Mouse (Mus musculus) liver, embryonic 15.5 days (tissue): ENCODE results near the gene 1700029H14Rik. TPM values are rescaled to one million over a fixed set of nuclear protein-coding genes. Genes with fewer than 3 reads are reported as not detected.

Experiments used
- ATAC-seq: fragments of 200-750 bp; cut with Nextera tagmentation; 2 replicates; pipeline ENCODE4 v1.8.0; 2017; ENCODE audit warnings: moderate number of reproducible peaks, mild to moderate bottlenecking, moderate library complexity; ENCODE audit not compliant: insufficient read depth
- H3K27ac ChIP-seq: fragments of 300-500 bp; sonication (generic); replicated peaks from 2 replicates; pipeline ENCODE4 v1.5.1; 2015; ENCODE audit warnings: mild to moderate bottlenecking, inconsistent platforms
- H3K27me3 ChIP-seq: fragments of 300-500 bp; sonication (generic); 2 replicates; pipeline ENCODE4 v1.6.1; 2015; ENCODE audit warnings: mild to moderate bottlenecking, inconsistent platforms
- H3K36me3 ChIP-seq: fragments of 300-500 bp; sonication (generic); replicated peaks from 2 replicates; pipeline ENCODE4 v1.6.1; 2015; ENCODE audit warnings: moderate library complexity, mild to moderate bottlenecking, inconsistent platforms
- H3K4me1 ChIP-seq: fragments of 300-500 bp; sonication (generic); replicated peaks from 2 replicates; pipeline ENCODE4 v1.6.1; 2015; ENCODE audit warnings: inconsistent platforms
- H3K4me2 ChIP-seq: fragments of 300-500 bp; sonication (generic); 2 replicates; pipeline ENCODE4 v1.6.1; 2015; ENCODE audit warnings: moderate library complexity, mild to moderate bottlenecking, inconsistent platforms
- H3K4me3 ChIP-seq: fragments of 300-500 bp; sonication (generic); replicated peaks from 2 replicates; pipeline ENCODE4 v1.5.1; 2015; ENCODE audit warnings: mild to moderate bottlenecking, inconsistent platforms
- H3K9ac ChIP-seq: fragments of 300-500 bp; sonication (generic); 2 replicates; pipeline ENCODE4 v1.6.1; 2015; ENCODE audit warnings: moderate library complexity, mild to moderate bottlenecking, inconsistent platforms
- H3K9me3 ChIP-seq: fragments of 300-500 bp; sonication (generic); replicated peaks from 2 replicates; pipeline ENCODE4 v1.6.1; 2016; ENCODE audit warnings: inconsistent platforms
- WGBS: fragments of 180-500 bp; shearing (Covaris S2); methylation state at CpG from one replicate; pipeline ENCODE4 v1.1.7; 2015; ENCODE audit warnings: mixed read lengths; ENCODE audit not compliant: insufficient replicate concordance; 5-methylcytosine and 5-hydroxymethylcytosine counted together
- polyA plus RNA-seq: library from polyadenylated mRNA; unstranded; fragments of >200 nt; fragmentation: Nextera tagmentation; extraction: Ambion mirVana; gene quantifications from 2 replicates; pipeline ENCODE4 v1.2.1, GENCODE M21; 2015

The 1700029H14Rik gene
- polyA plus RNA-seq, 1 experiment from 2014 or later, result not detected

DNA sequence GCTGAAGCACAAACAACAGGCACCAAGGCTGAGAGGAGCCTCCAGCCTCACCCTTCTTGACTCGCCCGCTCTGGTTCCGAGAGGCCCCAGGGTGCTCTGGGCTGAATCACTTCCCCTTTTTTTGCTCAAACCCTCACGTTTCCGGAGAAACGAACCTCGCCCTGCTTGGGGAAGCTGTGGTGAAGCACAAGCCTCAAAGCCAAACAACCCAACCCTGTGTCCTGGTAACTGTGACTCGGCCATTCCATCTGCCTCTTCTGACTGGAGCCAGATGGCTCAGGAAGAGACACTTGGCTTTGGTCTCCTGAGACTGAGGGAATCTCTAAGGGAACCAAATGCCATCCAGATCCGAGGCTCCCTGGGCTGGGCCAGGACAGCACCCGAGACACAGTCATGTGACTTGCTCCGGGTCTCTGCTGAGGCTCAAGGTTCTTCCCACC, 32.6 kb upstream of the 1700029H14Rik start:
- peaks cover 13% of the 10 kb centered on the region for H3K4me1 ChIP-seq
- H3K27me3 ChIP-seq, result no peaks in the 10 kb centered on the region
- H3K27ac ChIP-seq, result peak overlapping the region; percentile 34; the same call in 1 of the 2 replicates
- 25% methylated on average over 11 of the region's 11 CpGs for WGBS
- no peak overlapping the region for H3K9ac ChIP-seq
- no peak overlapping the region for H3K4me3 ChIP-seq
- H3K4me2 ChIP-seq, result no peak overlapping the region
- no peaks in the 10 kb centered on the region for H3K9me3 ChIP-seq
- 0 out of 2 replicates have a peak, but pooled peaks cover 6% of the 10 kb centered on the region for H3K36me3 ChIP-seq
- peak; percentile 70; the same call in 1 of the 2 replicates for ATAC-seq

DNA sequence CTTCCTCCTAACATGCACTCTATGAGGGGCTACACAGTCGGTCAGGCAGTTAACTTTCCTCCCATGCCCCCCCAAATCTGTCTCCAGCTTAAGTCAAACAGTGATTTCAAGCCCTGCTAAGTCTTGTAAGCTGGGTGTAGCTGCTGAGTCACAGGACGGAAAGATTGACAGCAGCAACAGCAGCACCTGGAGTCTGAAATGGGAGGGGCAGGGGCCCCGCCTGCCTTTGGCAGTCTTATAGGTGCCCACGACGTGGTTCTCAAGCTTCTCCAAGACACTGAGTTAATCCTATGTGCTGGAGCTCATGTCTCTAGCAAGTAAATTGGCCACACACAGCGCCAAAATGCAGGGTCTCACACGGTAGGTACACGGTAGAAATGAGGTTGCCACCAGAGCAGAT, 31.1 kb upstream of the 1700029H14Rik start:
- Histone ChIP-seq H3K27ac (no peak overlapping the region), H3K4me3 (no peak overlapping the region), H3K4me1 (peaks cover 19% of the 10 kb centered on the region), H3K4me2 (no peak overlapping the region), H3K9me3 (no peaks in the 10 kb centered on the region), H3K36me3 (0 out of 2 replicates have a peak, but pooled peaks cover 6% of the 10 kb centered on the region), H3K27me3 (no peaks in the 10 kb centered on the region), H3K9ac (no peak overlapping the region)
- 48% methylated on average over 8 of the region's 8 CpGs for WGBS
- ATAC-seq, result no peak

DNA sequence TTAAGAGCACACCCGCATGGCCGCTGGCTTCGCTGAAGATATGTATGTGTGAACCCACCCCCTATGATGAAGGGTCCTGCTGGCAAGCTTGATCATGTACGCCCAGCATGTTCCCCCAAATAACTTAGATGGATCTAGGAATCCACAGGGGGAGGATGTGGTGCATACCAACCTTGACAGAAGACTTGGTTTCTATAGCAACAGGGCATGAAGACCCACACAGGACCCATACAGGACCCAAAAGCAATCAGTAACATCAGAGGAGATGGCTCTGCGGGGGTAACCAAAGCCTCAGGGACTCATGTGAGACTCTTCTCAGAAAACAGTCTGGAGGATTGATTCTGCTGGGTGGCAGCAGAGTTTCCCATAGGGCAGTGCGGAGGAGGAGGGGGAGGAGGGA, 29.0 kb upstream of the 1700029H14Rik start:
- no peak overlapping the region for H3K9ac ChIP-seq
- H3K36me3 ChIP-seq, result 0 out of 2 replicates have a peak, but pooled peaks cover 3% of the 10 kb centered on the region
- H3K9me3 ChIP-seq, result no peaks in the 10 kb centered on the region
- 78% methylated on average over 6 of the region's 6 CpGs for WGBS
- no peak overlapping the region for H3K4me3 ChIP-seq
- ATAC-seq, result no peak
- H3K4me1 ChIP-seq, result peaks cover 19% of the 10 kb centered on the region
- no peak overlapping the region for H3K4me2 ChIP-seq
- H3K27me3 ChIP-seq, result no peaks in the 10 kb centered on the region
- no peak overlapping the region for H3K27ac ChIP-seq

DNA sequence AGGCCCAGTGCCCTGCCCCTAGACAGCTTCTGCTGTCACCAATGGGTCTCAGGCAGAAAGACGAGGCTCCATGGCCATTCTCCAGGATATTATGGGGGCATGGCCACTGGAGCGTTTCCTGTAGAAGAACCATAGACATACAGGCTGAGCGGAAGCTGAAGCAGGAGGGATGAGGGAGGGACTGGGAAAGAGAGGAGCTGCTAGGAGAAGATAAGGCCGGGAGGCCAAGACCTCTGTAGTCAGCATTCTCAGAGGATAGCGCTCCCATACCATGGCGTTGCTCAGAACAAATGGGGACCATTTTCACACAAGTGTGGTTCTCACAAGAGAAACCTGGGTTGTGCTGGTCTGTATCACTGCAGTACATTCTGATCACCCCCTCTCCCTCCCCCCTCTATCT, 26.8 kb upstream of the 1700029H14Rik start:
- Histone ChIP-seq H3K4me1 (peaks cover 15% of the 10 kb centered on the region), H3K27ac (no peak overlapping the region), H3K4me3 (no peak overlapping the region), H3K27me3 (no peaks in the 10 kb centered on the region), H3K36me3 (peaks cover 17% of the 10 kb centered on the region; the same call in 1 of the 2 replicates), H3K9me3 (no peaks in the 10 kb centered on the region), H3K9ac (no peak overlapping the region), H3K4me2 (no peak overlapping the region)
- 44% methylated on average over 6 of the region's 6 CpGs for WGBS
- peak; percentile 64 for ATAC-seq

DNA sequence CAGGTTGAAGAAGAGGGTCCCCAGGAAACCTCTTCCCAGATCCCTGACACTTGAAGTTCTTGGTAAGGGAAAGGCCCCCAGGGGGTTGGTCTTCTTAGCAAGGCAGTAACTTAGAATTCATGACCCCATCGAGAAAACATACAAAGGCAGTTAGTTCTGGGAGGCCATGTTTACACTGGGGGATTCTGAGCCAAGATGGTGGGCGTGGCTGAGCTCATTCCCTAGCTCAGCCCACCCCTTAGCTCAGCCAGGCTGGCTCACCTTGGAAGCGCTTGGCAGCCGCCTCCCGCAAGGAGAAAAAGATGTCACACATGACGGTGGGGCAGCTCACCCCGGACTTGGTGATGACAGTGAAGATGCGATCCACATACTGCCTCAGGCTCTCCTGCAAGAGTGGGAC, 22.4 kb upstream of the 1700029H14Rik start:
- ATAC-seq, result no peak
- H3K36me3 ChIP-seq, result peaks cover 46% of the 10 kb centered on the region
- 75% methylated on average over 8 of the region's 8 CpGs for WGBS

DNA sequence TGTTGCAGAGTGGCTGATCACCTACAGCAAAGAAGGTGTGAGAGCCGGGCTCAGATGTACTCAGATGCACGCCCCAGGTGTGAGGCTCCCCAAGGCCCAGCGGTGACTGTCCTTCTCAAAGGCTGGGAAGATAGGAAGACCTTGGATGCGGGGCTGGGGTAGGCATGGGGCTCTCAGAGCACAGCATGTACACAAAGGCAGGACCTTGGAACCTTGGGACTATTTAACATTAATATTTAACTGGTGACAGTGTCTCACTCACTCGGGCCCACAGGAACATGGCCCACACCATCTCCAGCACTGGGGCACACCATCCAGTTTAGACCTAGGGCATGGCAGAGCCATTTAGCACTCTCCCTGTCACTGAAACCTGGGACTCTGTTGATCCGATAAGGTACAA, 15.6 kb upstream of the 1700029H14Rik start:
- WGBS, result 67% methylated on average over 6 of the region's 6 CpGs
- Histone ChIP-seq H3K9ac (no peak overlapping the region), H3K4me2 (no peak overlapping the region; the same call in 1 of the 2 replicates), H3K4me1 (0 out of 2 replicates have a peak, but pooled peaks cover 3% of the 10 kb centered on the region), H3K4me3 (no peak overlapping the region), H3K27ac (no peak overlapping the region), H3K36me3 (peaks cover 37% of the 10 kb centered on the region), H3K27me3 (no peaks in the 10 kb centered on the region), H3K9me3 (0 out of 2 replicates have a peak, but pooled peaks cover 4% of the 10 kb centered on the region)
- ATAC-seq, result peak; percentile 58

More for the DNA sequence above, 22.4 kb upstream of the 1700029H14Rik start:
- no peak overlapping the region for H3K4me3 ChIP-seq
- H3K4me2 ChIP-seq, result no peak overlapping the region
- no peak overlapping the region for H3K27ac ChIP-seq
- 0 out of 2 replicates have a peak, but pooled peaks cover 4% of the 10 kb centered on the region for H3K9me3 ChIP-seq
- no peaks in the 10 kb centered on the region for H3K27me3 ChIP-seq
- peaks cover 10% of the 10 kb centered on the region for H3K4me1 ChIP-seq
- H3K9ac ChIP-seq, result no peak overlapping the region

DNA sequence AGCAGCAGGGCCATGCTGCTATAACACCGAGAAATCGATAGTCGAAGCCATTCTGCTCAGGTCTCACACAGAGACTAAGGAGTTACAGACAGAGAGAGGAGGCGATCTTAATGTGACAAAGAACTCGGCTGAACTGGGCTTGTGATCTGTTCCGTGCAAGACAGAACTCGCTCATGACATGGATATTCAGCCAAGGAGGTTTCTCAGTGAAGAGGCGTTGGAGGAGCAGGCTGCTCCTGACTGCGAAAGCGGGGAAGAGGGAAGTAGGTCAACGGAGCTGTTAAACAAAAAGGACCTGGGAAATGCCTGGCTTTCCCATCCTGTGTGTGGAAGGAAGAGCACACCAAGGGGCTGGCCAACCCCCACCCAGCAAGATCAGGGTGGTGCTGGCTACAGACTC, 9.7 kb upstream of the 1700029H14Rik start:
- 0 out of 2 replicates have a peak, but pooled peaks cover 11% of the 10 kb centered on the region for H3K36me3 ChIP-seq
- no peak for ATAC-seq
- H3K9ac ChIP-seq, result no peak overlapping the region
- 78% methylated on average over 11 of the region's 11 CpGs for WGBS
- no peak overlapping the region for H3K4me2 ChIP-seq
- H3K4me3 ChIP-seq, result no peak overlapping the region
- no peak overlapping the region for H3K27ac ChIP-seq
- no peaks in the 10 kb centered on the region for H3K9me3 ChIP-seq
- no peaks in the 10 kb centered on the region for H3K4me1 ChIP-seq
- no peaks in the 10 kb centered on the region for H3K27me3 ChIP-seq

DNA sequence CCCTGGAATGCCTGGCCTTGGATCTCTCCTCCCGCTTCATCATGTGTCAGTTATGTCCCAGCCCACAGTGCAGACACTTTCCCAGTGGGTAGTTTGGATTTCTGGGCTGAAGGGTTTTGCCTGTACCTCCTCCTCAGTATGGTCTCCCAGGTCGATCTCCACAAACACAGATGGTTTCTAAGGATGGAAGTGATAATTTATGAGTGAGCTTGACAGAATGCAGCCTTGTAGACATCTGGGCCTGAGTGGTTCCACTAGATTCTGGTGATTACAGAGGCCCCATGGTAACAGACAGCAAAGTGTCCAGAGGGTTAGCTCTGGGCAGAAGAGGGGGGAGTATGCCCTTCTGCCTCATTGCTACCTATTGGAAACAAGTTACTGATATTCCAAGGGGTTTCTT, 4.7 kb downstream of the 1700029H14Rik start:
- no peak for ATAC-seq
- no peak overlapping the region for H3K4me2 ChIP-seq
- H3K9me3 ChIP-seq, result no peaks in the 10 kb centered on the region
- 50% methylated on average over 2 of the region's 2 CpGs for WGBS
- H3K27ac ChIP-seq, result no peak overlapping the region
- no peak overlapping the region for H3K9ac ChIP-seq
- H3K4me3 ChIP-seq, result no peak overlapping the region
- H3K4me1 ChIP-seq, result no peaks in the 10 kb centered on the region
- H3K27me3 ChIP-seq, result no peaks in the 10 kb centered on the region
- no peaks in the 10 kb centered on the region for H3K36me3 ChIP-seq

DNA sequence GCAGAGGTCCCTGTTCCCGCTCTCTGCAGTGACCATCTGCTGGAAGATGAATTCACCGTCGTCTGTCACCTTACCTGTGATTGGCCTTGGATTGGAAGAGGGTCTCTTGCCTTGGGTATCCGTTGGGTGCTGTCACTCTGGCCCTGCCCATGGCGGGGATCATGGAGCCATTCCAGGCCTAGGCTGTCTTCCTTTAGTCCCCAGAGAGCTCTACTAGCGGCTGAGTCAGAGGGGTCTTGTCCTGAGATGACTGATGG, 10.8 kb downstream of the 1700029H14Rik start:
- no peaks in the 10 kb centered on the region for H3K9me3 ChIP-seq
- no peak for ATAC-seq
- 74% methylated on average over 6 of the region's 6 CpGs for WGBS
- H3K4me3 ChIP-seq, result no peak overlapping the region
- no peaks in the 10 kb centered on the region for H3K36me3 ChIP-seq
- no peaks in the 10 kb centered on the region for H3K27me3 ChIP-seq
- H3K4me1 ChIP-seq, result 0 out of 2 replicates have a peak, but pooled peaks cover 3% of the 10 kb centered on the region
- no peak overlapping the region for H3K27ac ChIP-seq
- H3K9ac ChIP-seq, result no peak overlapping the region
- no peak overlapping the region for H3K4me2 ChIP-seq

DNA sequence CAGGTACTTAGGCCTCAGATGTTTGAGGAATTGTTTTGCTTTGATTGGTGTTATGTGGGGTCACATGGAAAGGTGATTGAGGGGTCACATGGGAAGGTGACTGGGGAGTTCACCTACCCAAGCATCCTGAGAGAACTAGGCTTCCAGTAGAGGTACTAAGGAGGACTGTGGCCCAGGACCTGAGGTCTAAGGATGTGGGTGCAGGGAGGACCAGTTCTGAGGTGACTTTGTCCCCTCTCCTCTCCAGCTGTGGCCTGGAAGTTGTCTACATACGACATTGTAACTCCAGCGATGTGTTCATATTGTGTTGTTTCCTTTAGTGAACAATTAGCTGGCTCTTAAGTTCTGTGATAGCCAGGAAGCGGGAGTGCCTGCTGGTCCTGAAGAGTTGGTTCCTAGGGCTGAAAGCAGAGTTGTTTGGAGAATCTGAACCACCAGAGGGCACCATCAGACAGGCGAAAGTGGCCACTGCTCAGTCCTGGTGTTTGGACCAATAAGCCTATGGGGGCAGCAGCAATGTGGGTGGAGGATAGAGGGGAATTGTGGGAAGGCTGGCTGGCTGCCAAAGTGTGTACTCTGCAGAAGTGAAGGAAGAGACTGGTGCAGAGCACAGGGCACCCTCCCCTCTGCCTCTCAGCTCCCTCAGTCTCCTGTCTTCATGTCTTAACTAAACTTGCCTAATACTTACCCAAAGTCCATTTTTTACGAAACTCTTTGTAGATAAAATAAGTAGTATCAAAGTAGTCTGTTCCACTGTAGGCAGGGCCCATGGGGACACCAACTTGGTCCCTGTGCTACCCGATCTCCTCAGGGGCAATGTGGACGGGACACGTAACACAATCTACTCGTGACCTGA, 11.3 kb downstream of the 1700029H14Rik start:
- peak; percentile 74 for ATAC-seq
- no peak overlapping the region for H3K4me3 ChIP-seq
- no peak overlapping the region for H3K4me2 ChIP-seq
- H3K9ac ChIP-seq, result no peak overlapping the region
- no peaks in the 10 kb centered on the region for H3K27me3 ChIP-seq
- H3K4me1 ChIP-seq, result 0 out of 2 replicates have a peak, but pooled peaks cover 3% of the 10 kb centered on the region
- no peak overlapping the region for H3K27ac ChIP-seq
- H3K9me3 ChIP-seq, result no peaks in the 10 kb centered on the region
- WGBS, result 42% methylated on average over 9 of the region's 9 CpGs
- H3K36me3 ChIP-seq, result no peaks in the 10 kb centered on the region

DNA sequence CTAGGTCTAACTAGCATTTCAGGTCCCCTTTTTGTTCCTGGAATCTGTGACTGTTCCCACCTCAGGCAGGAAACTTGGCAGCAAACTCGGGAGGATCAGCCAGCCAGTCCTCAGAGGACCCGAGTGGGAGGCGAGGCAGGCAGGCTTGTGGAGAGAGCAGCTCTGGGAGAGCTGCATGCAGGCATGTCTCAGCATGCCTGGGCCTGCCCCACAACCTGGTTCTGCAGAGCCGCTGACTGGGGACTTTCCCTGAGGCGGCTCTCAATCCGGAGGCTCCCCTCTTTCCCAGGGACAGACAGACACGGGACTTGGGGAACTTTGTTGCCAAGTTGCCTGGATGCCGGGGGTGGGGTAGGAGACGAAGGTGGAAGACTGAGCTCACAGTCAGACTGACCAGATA, 13.4 kb downstream of the 1700029H14Rik start:
- 0 out of 2 replicates have a peak, but pooled peaks cover 3% of the 10 kb centered on the region for H3K4me1 ChIP-seq
- WGBS, result 42% methylated on average over 9 of the region's 9 CpGs
- H3K4me2 ChIP-seq, result no peak overlapping the region
- no peak overlapping the region for H3K27ac ChIP-seq
- no peak for ATAC-seq
- H3K27me3 ChIP-seq, result no peaks in the 10 kb centered on the region
- no peak overlapping the region for H3K9ac ChIP-seq
- no peak overlapping the region for H3K4me3 ChIP-seq
- H3K9me3 ChIP-seq, result no peaks in the 10 kb centered on the region
- H3K36me3 ChIP-seq, result no peaks in the 10 kb centered on the region
